Mouse (Mus musculus) E14TG2a.4 (cell line): ENCODE results near the gene Lrrc25.

Experiments used
- CTCF ChIP-seq: conservative IDR thresholded peaks from 2 replicates; pipeline ENCODE4 v1.5.1; 2014; ENCODE audit warnings: low read length
- NANOG ChIP-seq: IDR thresholded peaks from 2 replicates; pipeline ENCODE4 v1.6.1; 2014; ENCODE audit warnings: borderline replicate concordance, low read length, mixed read lengths

- TF ChIP-seq CTCF (peak; percentile 36), NANOG (no peak)
Measured at GRCm38 (mm10) chr8:70598283-70598682, 17.7 kb upstream of the Lrrc25 start.
